Mouse (Mus musculus): ENCODE results near the gene Gm9887. TPM values are rescaled to one million over a fixed set of nuclear protein-coding genes. Genes with fewer than 3 reads are reported as not detected.
"Not testable (repeated sequence)": the region's sequence is repeated elsewhere in the genome, so short reads cannot be mapped to it uniquely, and the experiment has no call there.

The Gm9887 gene
- polyA plus RNA-seq, 1 experiment from 2014 or later, result 1.0 TPM

GRCm38 (mm10) chr12:69402594-69403167 lies 30.4 kb upstream of the Gm9887 start:
- H3K36me3 ChIP-seq, result no peaks in the 10 kb centered on the region
- H3K4me1 ChIP-seq, result peaks cover 8% of the 10 kb centered on the region; the same call in 1 of the 2 replicates
- H3K27ac ChIP-seq (replicated peaks), result no peak overlapping the region
- ATAC-seq (replicated peaks), result no peak
- H3K4me2 ChIP-seq (replicated peaks), result no peak overlapping the region
- WGBS, result 91% methylated on average over 13 of the region's 13 CpGs
- H3K27me3 ChIP-seq, result no peaks in the 10 kb centered on the region
- no peak overlapping the region for H3K9ac ChIP-seq (replicated peaks)
- no peaks in the 10 kb centered on the region for H3K9me3 ChIP-seq
- H3K4me3 ChIP-seq, result no peak overlapping the region

- no peak overlapping the region for H3K9ac ChIP-seq (replicated peaks)
- WGBS, result 60% methylated on average over 9 of the region's 9 CpGs
- no peak overlapping the region for H3K27ac ChIP-seq (replicated peaks)
- no peaks in the 10 kb centered on the region for H3K27me3 ChIP-seq
- peaks cover 8% of the 10 kb centered on the region; the same call in 1 of the 2 replicates for H3K4me1 ChIP-seq
- H3K4me2 ChIP-seq (replicated peaks), result no peak overlapping the region
- H3K36me3 ChIP-seq, result no peaks in the 10 kb centered on the region
- no peak overlapping the region for H3K4me3 ChIP-seq
- no peak for ATAC-seq (replicated peaks)
- no peaks in the 10 kb centered on the region for H3K9me3 ChIP-seq
These were observed 29.8 kb upstream of the Gm9887 start for GRCm38 (mm10) chr12:69402100-69402499.

- Histone ChIP-seq H3K4me3 (no peak overlapping the region), H3K4me1 (peaks cover 8% of the 10 kb centered on the region; the same call in 1 of the 2 replicates), H3K27me3 (no peaks in the 10 kb centered on the region), H3K4me2 (replicated peaks) (no peak overlapping the region), H3K9ac (replicated peaks) (no peak overlapping the region), H3K27ac (replicated peaks) (no peak overlapping the region), H3K36me3 (no peaks in the 10 kb centered on the region), H3K9me3 (no peaks in the 10 kb centered on the region)
- WGBS, result 22% methylated on average over 2 of the region's 2 CpGs
- ATAC-seq (replicated peaks), result no peak
These were observed 28.6 kb upstream of the Gm9887 start for GRCm38 (mm10) chr12:69400871-69401286.

GRCm38 (mm10) chr12:69400367-69400766 lies 28.1 kb upstream of the Gm9887 start:
- H3K27ac ChIP-seq (replicated peaks), result no peak overlapping the region
- peaks cover 8% of the 10 kb centered on the region; the same call in 1 of the 2 replicates for H3K4me1 ChIP-seq
- no peaks in the 10 kb centered on the region for H3K36me3 ChIP-seq
- no peak overlapping the region for H3K4me3 ChIP-seq
- WGBS, result 89% methylated on average over 4 of the region's 4 CpGs
- H3K27me3 ChIP-seq, result no peaks in the 10 kb centered on the region
- H3K9ac ChIP-seq (replicated peaks), result no peak overlapping the region
- no peaks in the 10 kb centered on the region for H3K9me3 ChIP-seq
- H3K4me2 ChIP-seq (replicated peaks), result no peak overlapping the region
- ATAC-seq (replicated peaks), result no peak

GRCm38 (mm10) chr12:69394456-69394855 lies 22.2 kb upstream of the Gm9887 start:
- H3K27ac ChIP-seq (replicated peaks), result no peak overlapping the region
- H3K4me3 ChIP-seq, result no peak overlapping the region
- H3K9ac ChIP-seq (replicated peaks), result no peak overlapping the region
- no peaks in the 10 kb centered on the region; the same call in 1 of the 2 replicates for H3K4me1 ChIP-seq
- H3K9me3 ChIP-seq, result no peaks in the 10 kb centered on the region
- WGBS, result 66% methylated on average over 6 of the region's 6 CpGs
- H3K27me3 ChIP-seq, result no peaks in the 10 kb centered on the region
- no peaks in the 10 kb centered on the region for H3K36me3 ChIP-seq
- H3K4me2 ChIP-seq (replicated peaks), result no peak overlapping the region
- ATAC-seq (replicated peaks), result no peak

GRCm38 (mm10) chr12:69393076-69393475 lies 20.8 kb upstream of the Gm9887 start:
- Histone ChIP-seq H3K27ac (replicated peaks) (no peak overlapping the region), H3K4me3 (no peak overlapping the region), H3K4me2 (replicated peaks) (no peak overlapping the region), H3K4me1 (no peaks in the 10 kb centered on the region; the same call in 1 of the 2 replicates), H3K36me3 (no peaks in the 10 kb centered on the region), H3K27me3 (no peaks in the 10 kb centered on the region), H3K9ac (replicated peaks) (no peak overlapping the region), H3K9me3 (no peaks in the 10 kb centered on the region)
- ATAC-seq (replicated peaks), result no peak
- 75% methylated on average over 10 of the region's 10 CpGs for WGBS

- WGBS, result 73% methylated on average over 7 of the region's 7 CpGs
- Histone ChIP-seq H3K4me1 (no peaks in the 10 kb centered on the region; the same call in 1 of the 2 replicates), H3K27ac (replicated peaks) (no peak overlapping the region), H3K36me3 (no peaks in the 10 kb centered on the region), H3K27me3 (no peaks in the 10 kb centered on the region), H3K4me2 (replicated peaks) (no peak overlapping the region), H3K4me3 (no peak overlapping the region), H3K9ac (replicated peaks) (no peak overlapping the region), H3K9me3 (no peaks in the 10 kb centered on the region)
- ATAC-seq (replicated peaks), result no peak
These were observed 17.9 kb upstream of the Gm9887 start for GRCm38 (mm10) chr12:69390000-69390698.

- no peaks in the 10 kb centered on the region for H3K27me3 ChIP-seq
- no peak overlapping the region for H3K4me3 ChIP-seq
- no peak overlapping the region for H3K27ac ChIP-seq (replicated peaks)
- H3K4me2 ChIP-seq (replicated peaks), result no peak overlapping the region
- H3K36me3 ChIP-seq, result no peaks in the 10 kb centered on the region
- no peak overlapping the region for H3K9ac ChIP-seq (replicated peaks)
- ATAC-seq (replicated peaks), result no peak
- H3K9me3 ChIP-seq, result no peaks in the 10 kb centered on the region
- no peaks in the 10 kb centered on the region; the same call in 1 of the 2 replicates for H3K4me1 ChIP-seq
- 54% methylated on average over 7 of the region's 7 CpGs for WGBS
These were observed 17.1 kb upstream of the Gm9887 start for GRCm38 (mm10) chr12:69389273-69389938.

- ATAC-seq (replicated peaks), result no peak
- no peak overlapping the region for H3K9ac ChIP-seq (replicated peaks)
- H3K36me3 ChIP-seq, result no peaks in the 10 kb centered on the region
- no peaks in the 10 kb centered on the region for H3K9me3 ChIP-seq
- H3K4me2 ChIP-seq (replicated peaks), result no peak overlapping the region
- 97% methylated on average over 10 of the region's 10 CpGs for whole genome bisulfite sequencing
- H3K27ac ChIP-seq (replicated peaks), result no peak overlapping the region
- H3K4me1 ChIP-seq, result no peaks in the 10 kb centered on the region; the same call in 1 of the 2 replicates
- no peak overlapping the region for H3K4me3 ChIP-seq
- no peaks in the 10 kb centered on the region for H3K27me3 ChIP-seq
These were observed 16.1 kb upstream of the Gm9887 start for GRCm38 (mm10) chr12:69388321-69388869.

GRCm38 (mm10) chr12:69386281-69386732 lies 14.0 kb upstream of the Gm9887 start:
- not testable (repeated sequence) for H3K9me3 ChIP-seq; H3K4me2 ChIP-seq (replicated peaks); ATAC-seq (replicated peaks); H3K27me3 ChIP-seq; H3K4me3 ChIP-seq; H3K9ac ChIP-seq (replicated peaks); H3K27ac ChIP-seq (replicated peaks); H3K36me3 ChIP-seq; H3K4me1 ChIP-seq
- WGBS, result 87% methylated on average over 11 of the region's 12 CpGs

- Histone ChIP-seq H3K9ac (replicated peaks) (no peak overlapping the region), H3K4me3 (no peak overlapping the region), H3K36me3 (0 out of 2 replicates have a peak, but pooled peaks cover 3% of the 10 kb centered on the region), H3K4me1 (no peaks in the 10 kb centered on the region; the same call in 1 of the 2 replicates), H3K9me3 (no peaks in the 10 kb centered on the region), H3K27ac (replicated peaks) (no peak overlapping the region), H3K27me3 (no peaks in the 10 kb centered on the region), H3K4me2 (replicated peaks) (no peak overlapping the region)
- 63% methylated on average over 6 of the region's 6 CpGs for WGBS
- no peak for ATAC-seq (replicated peaks)
These were observed 13.5 kb upstream of the Gm9887 start for GRCm38 (mm10) chr12:69385542-69386280.
